Mouse (Mus musculus) C2C12 (cell line): ENCODE data around the gene Ctsw. TPM values are rescaled to one million over a fixed set of nuclear protein-coding genes. Genes with fewer than 3 reads are reported as not detected.
A peak's percentile ranks its signal among the peaks of the same experiment; 100 is the strongest.

Experiments used
- H3K27me3 ChIP-seq: one replicate; pipeline ENCODE4 v1.6.1; 2011; ENCODE audit not compliant: control insufficient read depth, insufficient read depth, insufficient read length
- H3K36me3 ChIP-seq: one replicate; pipeline ENCODE4 v1.6.1; 2011; ENCODE audit not compliant: control insufficient read depth, insufficient read depth
- H3K4me3 ChIP-seq: one replicate; pipeline ENCODE4 v1.5.1; 2011; ENCODE audit warnings: mild to moderate bottlenecking, control low read depth; ENCODE audit not compliant: poor library complexity, insufficient read depth, severe bottlenecking
- H3K79me2 ChIP-seq: one replicate; pipeline ENCODE4 v1.6.1; 2011; ENCODE audit not compliant: control insufficient read depth, insufficient read depth
- H3K79me3 ChIP-seq: one replicate; pipeline ENCODE4 v1.6.1; 2011; ENCODE audit warnings: low read depth, control low read depth
- H3ac ChIP-seq: one replicate; pipeline ENCODE3; 2011; ENCODE audit warnings: low read depth; ENCODE audit not compliant: control insufficient read depth, insufficient read length
- CEBPB ChIP-seq: IDR thresholded peaks from one replicate; pipeline ENCODE4 v1.6.1; 2011; ENCODE audit warnings: low read depth, mild to moderate bottlenecking, control low read depth, moderate library complexity
- CTCF ChIP-seq: IDR thresholded peaks from one replicate; pipeline ENCODE4 v1.5.1; 2011; ENCODE audit not compliant: control insufficient read depth, insufficient read depth, insufficient read length
- FOSL1 ChIP-seq: IDR thresholded peaks from one replicate; pipeline ENCODE4 v1.8.0; 2011; ENCODE audit warnings: mild to moderate bottlenecking, low read length; ENCODE audit not compliant: poor library complexity, insufficient read depth, severe bottlenecking
- MAX ChIP-seq: IDR thresholded peaks from one replicate; pipeline ENCODE4 v1.6.1; 2011; ENCODE audit warnings: mild to moderate bottlenecking, control low read depth
- MYOD1 ChIP-seq: IDR thresholded peaks from one replicate; pipeline ENCODE4 v1.6.1; 2011; ENCODE audit warnings: low read depth; ENCODE audit not compliant: control insufficient read depth, insufficient read length
- MYOG ChIP-seq: IDR thresholded peaks from one replicate; pipeline ENCODE4 v1.6.1; 2011; ENCODE audit not compliant: control insufficient read depth, insufficient read length; ENCODE audit errors: extremely low read depth
- USF1 ChIP-seq: IDR thresholded peaks from one replicate; pipeline ENCODE4 v1.6.1; 2011; ENCODE audit warnings: low read depth, mild to moderate bottlenecking, control low read depth, moderate library complexity
- polyA plus RNA-seq: library from polyadenylated mRNA; unstranded; fragments of >200 nt; fragmentation: generic; extraction: Trizol; gene quantifications from one replicate; pipeline ENCODE4 v1.2.1, GENCODE M21; 2012; ENCODE audit warnings: missing spikeins

Ctsw gene
- polyA plus RNA-seq, 1 experiment, result 4.8 TPM

GRCm38 (mm10) chr19:5423561-5423960 lies 44.7 kb downstream of the Ctsw start:
- peak overlapping the region; percentile 76 for H3K4me3 ChIP-seq
- peaks cover 47% of the 10 kb centered on the region for H3K36me3 ChIP-seq
- peaks cover 65% of the 10 kb centered on the region for H3K79me2 ChIP-seq
- H3K27me3 ChIP-seq, result no peaks in the 10 kb centered on the region
- TF ChIP-seq USF1 (no peak), CEBPB (no peak), MYOD1 (no peak), FOSL1 (no peak), MAX (no peak), MYOG (no peak)
- peaks cover 36% of the 10 kb centered on the region for H3K79me3 ChIP-seq
- H3ac ChIP-seq, result peak overlapping the region; percentile 94

DNA sequence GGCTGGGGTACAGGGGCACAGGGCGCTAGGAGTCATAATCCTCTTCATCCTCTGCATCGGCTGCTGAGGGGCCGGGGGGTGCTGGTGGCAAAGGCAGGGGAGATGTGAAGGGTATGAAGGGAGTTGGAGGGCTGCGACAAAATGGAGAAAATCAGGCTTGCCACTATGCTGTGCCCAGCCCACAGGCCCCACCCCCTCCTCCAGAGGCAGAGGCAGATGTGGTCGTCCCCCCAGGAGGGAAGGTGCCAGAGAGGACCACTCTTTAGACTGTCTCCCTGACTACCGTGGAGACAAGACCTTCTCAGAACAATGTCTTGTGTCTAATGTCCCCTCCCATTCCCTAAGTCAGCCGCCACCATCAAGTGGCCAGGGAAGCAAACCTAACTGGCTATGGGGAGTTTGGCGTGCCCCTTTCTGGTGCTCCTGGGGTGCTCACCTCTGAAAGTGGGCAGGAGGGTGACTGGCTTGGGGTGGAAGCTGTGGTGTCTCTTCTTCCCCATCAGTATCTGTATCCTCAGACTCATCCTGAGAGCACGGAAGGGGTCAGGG lies 45.3 kb downstream of the Ctsw start:
- no peaks in the 10 kb centered on the region for H3K27me3 ChIP-seq
- H3K4me3 ChIP-seq, result no peak overlapping the region
- peaks cover 36% of the 10 kb centered on the region for H3K79me3 ChIP-seq
- no peak for TF ChIP-seq CEBPB
- TF ChIP-seq USF1, result no peak
- no peak for TF ChIP-seq MYOD1
- TF ChIP-seq CTCF, result no peak
- TF ChIP-seq MAX, result no peak
- H3K36me3 ChIP-seq, result peaks cover 47% of the 10 kb centered on the region
- H3K79me2 ChIP-seq, result peaks cover 59% of the 10 kb centered on the region
- H3ac ChIP-seq, result no peak overlapping the region

DNA sequence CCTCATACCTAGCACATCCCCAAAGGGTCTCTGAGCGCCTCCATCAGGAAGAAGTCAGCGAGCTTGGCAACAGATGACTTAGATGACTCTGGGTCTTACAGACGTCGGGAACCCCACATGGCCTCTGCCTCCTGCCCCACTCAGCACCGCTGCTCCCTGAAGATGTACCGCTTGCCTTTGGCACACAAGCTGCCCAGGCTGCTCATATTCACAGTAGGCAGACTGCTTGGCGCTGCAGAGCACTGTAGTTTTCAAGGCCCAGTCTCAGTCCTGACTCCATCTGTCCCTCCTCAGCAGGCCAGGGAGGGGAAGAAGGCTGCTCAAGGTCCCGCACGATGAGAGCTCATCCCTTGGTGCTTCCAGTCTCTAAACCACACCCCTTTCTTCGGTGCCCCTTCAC lies 46.0 kb downstream of the Ctsw start:
- peaks cover 45% of the 10 kb centered on the region for H3K36me3 ChIP-seq
- H3ac ChIP-seq, result no peak overlapping the region
- TF ChIP-seq USF1 (no peak), CEBPB (no peak), FOSL1 (no peak), MAX (no peak), MYOG (no peak), MYOD1 (no peak), CTCF (no peak)
- no peaks in the 10 kb centered on the region for H3K27me3 ChIP-seq
- H3K79me3 ChIP-seq, result peaks cover 33% of the 10 kb centered on the region
- peaks cover 52% of the 10 kb centered on the region for H3K79me2 ChIP-seq
- no peak overlapping the region for H3K4me3 ChIP-seq

DNA sequence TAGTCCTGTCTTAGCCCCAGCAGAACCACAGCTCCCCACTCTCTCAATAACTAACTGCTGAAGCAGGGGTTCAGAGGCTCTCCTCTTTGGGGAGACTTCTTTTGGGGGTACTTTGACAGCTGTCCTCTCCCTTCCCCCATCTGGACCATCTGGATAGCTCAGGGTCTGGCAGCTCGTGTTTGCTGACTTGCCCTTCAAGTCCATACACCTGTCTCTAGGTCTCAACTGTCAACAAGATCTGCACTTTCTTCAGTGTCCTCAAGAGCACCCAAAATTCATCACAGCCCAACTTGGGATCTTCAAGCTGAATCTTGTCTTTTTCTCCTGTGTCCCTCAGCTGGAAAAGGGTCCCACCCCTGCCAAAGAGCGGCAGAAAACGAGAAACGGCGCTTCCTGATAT lies 46.5 kb downstream of the Ctsw start:
- peaks cover 41% of the 10 kb centered on the region for H3K36me3 ChIP-seq
- H3K27me3 ChIP-seq, result no peaks in the 10 kb centered on the region
- no peak overlapping the region for H3K4me3 ChIP-seq
- H3K79me3 ChIP-seq, result peaks cover 28% of the 10 kb centered on the region
- TF ChIP-seq FOSL1, result no peak
- peak; percentile 29 for TF ChIP-seq MYOD1
- no peak for TF ChIP-seq CEBPB
- no peak for TF ChIP-seq CTCF
- peaks cover 47% of the 10 kb centered on the region for H3K79me2 ChIP-seq
- H3ac ChIP-seq, result no peak overlapping the region

DNA sequence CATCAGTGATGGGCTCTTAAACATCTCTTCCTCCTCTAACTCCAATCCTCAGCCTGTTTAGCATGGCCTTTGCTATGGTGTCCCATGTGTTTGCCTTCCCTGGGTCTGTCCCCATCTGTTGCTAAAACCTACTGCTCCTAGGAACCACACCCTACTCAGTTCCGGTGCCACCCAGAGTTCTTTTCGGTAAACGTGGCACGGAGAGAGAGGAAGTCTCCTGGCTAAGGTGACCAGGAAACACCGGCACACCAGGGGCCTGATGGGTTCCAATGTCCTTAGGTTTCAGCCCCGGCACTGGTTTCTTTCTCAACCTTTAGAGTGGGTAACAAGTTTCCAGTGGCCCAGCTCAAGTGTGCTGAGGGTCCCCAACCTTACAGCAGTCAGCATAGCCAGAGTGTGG lies 47.7 kb downstream of the Ctsw start:
- no peak overlapping the region for H3ac ChIP-seq
- H3K4me3 ChIP-seq, result no peak overlapping the region
- H3K27me3 ChIP-seq, result no peaks in the 10 kb centered on the region
- peaks cover 33% of the 10 kb centered on the region for H3K36me3 ChIP-seq
- peaks cover 35% of the 10 kb centered on the region for H3K79me2 ChIP-seq
- TF ChIP-seq MYOD1, result no peak
- TF ChIP-seq MYOG, result no peak
- no peak for TF ChIP-seq CEBPB
- no peak for TF ChIP-seq FOSL1
- TF ChIP-seq CTCF, result no peak
- no peak for TF ChIP-seq USF1
- no peak for TF ChIP-seq MAX
- H3K79me3 ChIP-seq, result peaks cover 16% of the 10 kb centered on the region

GRCm38 (mm10) chr19:5419630-5420029 lies 48.7 kb downstream of the Ctsw start:
- H3K79me2 ChIP-seq, result peaks cover 29% of the 10 kb centered on the region
- TF ChIP-seq FOSL1, result no peak
- TF ChIP-seq MYOD1, result no peak
- no peak for TF ChIP-seq CTCF
- no peak for TF ChIP-seq USF1
- TF ChIP-seq MAX, result no peak
- TF ChIP-seq MYOG, result no peak
- TF ChIP-seq CEBPB, result no peak
- H3K4me3 ChIP-seq, result no peak overlapping the region
- H3K36me3 ChIP-seq, result peaks cover 33% of the 10 kb centered on the region
- peaks cover 13% of the 10 kb centered on the region for H3K79me3 ChIP-seq
- H3ac ChIP-seq, result no peak overlapping the region
- H3K27me3 ChIP-seq, result no peaks in the 10 kb centered on the region
